Comparison of ENCODE assay signal across 31 mouse cellular contexts in the genomic region with DNA sequence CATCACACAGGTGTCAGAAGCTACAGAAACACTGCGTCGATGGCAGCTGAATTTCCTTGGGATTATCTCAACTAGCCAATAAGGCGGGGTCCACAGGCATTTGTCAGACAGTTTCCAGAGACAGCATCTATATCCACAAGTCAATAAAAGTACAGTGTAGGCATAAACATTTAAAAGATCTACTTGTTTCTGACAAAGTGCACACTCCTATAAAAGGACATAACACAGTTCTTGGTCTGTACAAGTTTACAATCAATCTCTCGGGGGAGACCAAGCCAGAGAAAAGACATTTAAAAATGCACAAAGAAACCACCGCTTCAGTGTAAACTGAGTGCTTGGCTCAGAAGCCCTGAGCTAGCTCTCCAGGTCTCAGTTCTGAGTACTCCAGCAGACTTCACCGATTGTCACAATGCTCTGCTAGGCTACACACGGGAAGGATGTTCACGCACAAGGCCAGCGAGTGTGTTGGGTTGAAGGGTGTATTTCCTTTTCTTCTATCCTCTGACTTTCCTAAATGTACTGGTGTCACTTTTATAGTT. TPM values are rescaled to one million over a fixed set of nuclear protein-coding genes. Genes with fewer than 3 reads are reported as not detected.
DNase-seq lines count a peak whose midpoint lies in the region; ATAC-seq and TF ChIP-seq lines count a peak whose summit lies in the region.
"Had no signal": no experiment of that assay in that cellular context is flagged by ENCODE, and none has a peak within 500 bp of the region (broad histone marks: within the 10 kb centered on the region; RNA-seq: fewer than 3 reads in every experiment).

No protein-coding gene starts in this region.

- no peak for ATAC-seq in limb, embryonic 12.5 days (ENCODE audit: insufficient number of reproducible peaks, insufficient read depth, low FRiP score, low TSS enrichment, low read depth)
- ATAC-seq in lung, embryonic 16.5 days (ENCODE audit: low read depth) = peak; percentile 59
- ATAC-seq in stomach, embryonic 14.5 days (ENCODE audit: insufficient number of reproducible peaks, insufficient read depth, low FRiP score, low read depth) = peak; percentile 76; the same call in 1 of the 2 replicates
- ATAC-seq in stomach, postnatal 0 days (ENCODE audit: low FRiP score, low TSS enrichment) = peak; percentile 40; the same call in 1 of the 2 replicates
- ATAC-seq: forebrain, postnatal 0 days; Patski had no signal

- no peak overlapping the region for H3K4me2 ChIP-seq in limb, embryonic 12.5 days
- no peak overlapping the region for H3K4me2 ChIP-seq in lung, embryonic 16.5 days (ENCODE audit: low read depth, low read length)
- H3K4me2 ChIP-seq in stomach, embryonic 14.5 days (replicated peaks; ENCODE audit: low read depth, low read length) = no peak overlapping the region
- H3K4me2 ChIP-seq in stomach, postnatal 0 days (replicated peaks; ENCODE audit: low read depth) = no peak overlapping the region
- H3K4me2 ChIP-seq: embryonic facial prominence, embryonic 13.5 days; forebrain, embryonic 12.5 days; heart, embryonic 11.5 days; hindbrain, embryonic 12.5 days; hindbrain, embryonic 15.5 days had no signal

- TF ChIP-seq EP300 in stomach, postnatal 0 days (optimal IDR thresholded peaks at IDR 0.05) = no peak

- no peaks in the 10 kb centered on the region for H3K9me3 ChIP-seq in limb, embryonic 12.5 days
- H3K9me3 ChIP-seq in limb, embryonic 10.5 days (replicated peaks) = no peaks in the 10 kb centered on the region
- no peaks in the 10 kb centered on the region for H3K9me3 ChIP-seq in lung, embryonic 16.5 days (ENCODE audit: control insufficient read depth, low read length)
- no peaks in the 10 kb centered on the region for H3K9me3 ChIP-seq in stomach, embryonic 14.5 days (ENCODE audit: control insufficient read depth, low read depth, low read length)
- H3K9me3 ChIP-seq in stomach, postnatal 0 days (ENCODE audit: control insufficient read depth, low read length) = no peaks in the 10 kb centered on the region
- H3K9me3 ChIP-seq: embryonic facial prominence, embryonic 10.5 days; embryonic facial prominence, embryonic 13.5 days; forebrain, embryonic 12.5 days; hindbrain, embryonic 12.5 days; hindbrain, embryonic 15.5 days had no signal

- peak overlapping the region; percentile 50; the same call in 1 of the 2 replicates for H3K27ac ChIP-seq in limb, embryonic 12.5 days
- H3K27ac ChIP-seq in limb, embryonic 10.5 days = no peak overlapping the region
- no peak overlapping the region for H3K27ac ChIP-seq in lung, embryonic 16.5 days (ENCODE audit: low read length)
- peak overlapping the region; percentile 82 for H3K27ac ChIP-seq in stomach, embryonic 14.5 days (ENCODE audit: low read length)
- H3K27ac ChIP-seq in stomach, postnatal 0 days (replicated peaks) = peak overlapping the region; percentile 61; the same call in 1 of the 2 replicates
- H3K27ac ChIP-seq: embryonic facial prominence, embryonic 10.5 days; embryonic facial prominence, embryonic 13.5 days; forebrain, embryonic 12.5 days; gastrocnemius, adult 2 months; hindbrain, embryonic 12.5 days; hindbrain, embryonic 15.5 days had no signal

- WGBS in limb, embryonic 12.5 days = 74% methylated on average over 9 of the region's 9 CpGs
- 90% methylated on average over 9 of the region's 9 CpGs for WGBS in limb, embryonic 10.5 days
- 55% methylated on average over 9 of the region's 9 CpGs for whole genome bisulfite sequencing in lung, embryonic 16.5 days
- 40% methylated on average over 9 of the region's 9 CpGs for WGBS in stomach, embryonic 14.5 days
- 46% methylated on average over 9 of the region's 9 CpGs for whole genome bisulfite sequencing in stomach, postnatal 0 days

- H3K4me3 ChIP-seq in limb, embryonic 12.5 days (replicated peaks) = no peak overlapping the region
- no peak overlapping the region for H3K4me3 ChIP-seq in limb, embryonic 10.5 days
- no peak overlapping the region for H3K4me3 ChIP-seq in lung, embryonic 16.5 days (ENCODE audit: low read length)
- no peak overlapping the region for H3K4me3 ChIP-seq in stomach, embryonic 14.5 days (ENCODE audit: low read depth, low read length)
- H3K4me3 ChIP-seq in stomach, postnatal 0 days (ENCODE audit: low read depth, low read length) = no peak overlapping the region
- H3K4me3 ChIP-seq: embryonic facial prominence, embryonic 10.5 days; embryonic facial prominence, embryonic 13.5 days; erythroblast, embryonic 14.5 days; forebrain, embryonic 12.5 days; gastrocnemius, adult 2 months; hindbrain, embryonic 12.5 days; hindbrain, embryonic 15.5 days had no signal

- H3K4me1 ChIP-seq in limb, embryonic 12.5 days (replicated peaks) = peaks cover 39% of the 10 kb centered on the region
- H3K4me1 ChIP-seq in limb, embryonic 10.5 days = peaks cover 24% of the 10 kb centered on the region
- peaks cover 4% of the 10 kb centered on the region; the same call in 1 of the 2 replicates for H3K4me1 ChIP-seq in lung, embryonic 16.5 days (replicated peaks; ENCODE audit: control insufficient read depth, insufficient read depth, low read length)
- H3K4me1 ChIP-seq in stomach, embryonic 14.5 days (ENCODE audit: control insufficient read depth, insufficient read depth, low read length) = peaks cover 24% of the 10 kb centered on the region
- no peaks in the 10 kb centered on the region for H3K4me1 ChIP-seq in stomach, postnatal 0 days (replicated peaks; ENCODE audit: control insufficient read depth, insufficient read depth)

- DNase-seq in limb, embryonic 10.5 days (ENCODE audit: low spot score) = no peak
- no peak for DNase-seq in lung, postnatal 36 days
- no peak for DNase-seq in stomach, postnatal 0 days (ENCODE audit: low spot score)
- DNase-seq in T-cell, adult 2 months (ENCODE audit: low spot score) = no peak
- DNase-seq in layer of hippocampus, adult 18-20 months (ENCODE audit: low spot score in 2 of 2) = no peak
- DNase-seq: adrenal gland, adult 2 months; adrenal gland, postnatal 14 days; B cell, adult 2 months; cerebellum, adult 11 months; cerebellum, adult 2 months; cerebellum, adult 9-11 months; cerebellum, postnatal 25 days; forebrain, postnatal 0 days; gastrocnemius, adult 2 months; gastrocnemius, postnatal 14 days; heart, adult 11 months had no signal

- no peak for TF ChIP-seq CTCF in stomach, postnatal 0 days (IDR thresholded peaks at IDR 0.05; ENCODE audit: low read depth)

- no peak overlapping the region for H3K9ac ChIP-seq in limb, embryonic 12.5 days (replicated peaks)
- no peak overlapping the region for H3K9ac ChIP-seq in lung, embryonic 16.5 days (ENCODE audit: low read length)
- no peak overlapping the region for H3K9ac ChIP-seq in stomach, embryonic 14.5 days (replicated peaks; ENCODE audit: low read depth, low read length)
- no peak overlapping the region for H3K9ac ChIP-seq in stomach, postnatal 0 days (ENCODE audit: low read length)
- H3K9ac ChIP-seq: embryonic facial prominence, embryonic 13.5 days; forebrain, embryonic 12.5 days; forebrain, postnatal 0 days; hindbrain, embryonic 12.5 days; hindbrain, embryonic 15.5 days had no signal

- H3K36me3 ChIP-seq in limb, embryonic 12.5 days = peaks cover 5% of the 10 kb centered on the region
- H3K36me3 ChIP-seq in limb, embryonic 10.5 days = no peaks in the 10 kb centered on the region
- no peaks in the 10 kb centered on the region for H3K36me3 ChIP-seq in lung, embryonic 16.5 days (ENCODE audit: control insufficient read depth, insufficient read depth, low read length)
- H3K36me3 ChIP-seq in stomach, embryonic 14.5 days (ENCODE audit: control insufficient read depth, insufficient read depth, low read length) = no peaks in the 10 kb centered on the region; the same call in 1 of the 2 replicates
- H3K36me3 ChIP-seq in stomach, postnatal 0 days (ENCODE audit: control insufficient read depth, insufficient read depth, low read length) = no peaks in the 10 kb centered on the region; the same call in 1 of the 2 replicates
- H3K36me3 ChIP-seq: forebrain, embryonic 12.5 days; G1E had no signal

- H3K27me3 ChIP-seq in limb, embryonic 12.5 days = no peaks in the 10 kb centered on the region
- no peaks in the 10 kb centered on the region for H3K27me3 ChIP-seq in limb, embryonic 10.5 days (ENCODE audit: low read depth, poor library complexity, severe bottlenecking)
- H3K27me3 ChIP-seq in lung, embryonic 16.5 days (ENCODE audit: control insufficient read depth, insufficient read depth, low read depth, low read length) = no peaks in the 10 kb centered on the region
- no peaks in the 10 kb centered on the region for H3K27me3 ChIP-seq in stomach, embryonic 14.5 days (ENCODE audit: control insufficient read depth, insufficient read depth, low read length)
- H3K27me3 ChIP-seq in stomach, postnatal 0 days (ENCODE audit: control insufficient read depth, insufficient read depth, low read length) = no peaks in the 10 kb centered on the region
- H3K27me3 ChIP-seq: CH12.LX; embryonic facial prominence, embryonic 13.5 days; forebrain, embryonic 12.5 days; hindbrain, embryonic 12.5 days; hindbrain, embryonic 15.5 days; Patski had no signal

RNA-seq across cellular contexts. Expression of a gene that starts 59.4 kb away (rescaled TPM):
- 2.9 and 3.1 TPM in 2 replicates for polyA plus RNA-seq in limb, embryonic 12.5 days (2016; fragmentation: Nextera tagmentation; extraction: Ambion mirVana)
- 1.0 and 1.4 TPM in 2 replicates for polyA plus RNA-seq in limb, embryonic 10.5 days (2016; fragmentation: Nextera tagmentation; extraction: Ambion mirVana)
- 0.29 and 0.35 TPM in 2 replicates for polyA plus RNA-seq in lung, embryonic 16.5 days (2015; fragmentation: Nextera tagmentation; extraction: Ambion mirVana)
- 3.3 and 3.4 TPM in 2 replicates for polyA plus RNA-seq in stomach, embryonic 14.5 days (2014; fragmentation: Nextera tagmentation; extraction: Ambion mirVana)
- 0.64 and 0.67 TPM in 2 replicates for polyA plus RNA-seq in stomach, postnatal 0 days (2015; fragmentation: Nextera tagmentation; extraction: Ambion mirVana)
- total RNA-seq in layer of hippocampus, adult 18-20 months (2021) = 10 to 100 TPM; 40.8 to 44.5 TPM
- total RNA-seq: common myeloid progenitor, adult 5-6 weeks; hematopoietic stem cell, adult 5-6 weeks had no signal
- polyA plus RNA-seq: erythroblast, embryonic 14.5 days; G1E had no signal

Comparison
In these comparisons a context has a peak if more than half of its experiments do, and no peak if none do; other contexts are left out.
1. H3K27ac ChIP-seq: peak in limb, embryonic 12.5 days (single experiment), stomach, embryonic 14.5 days (single experiment) and stomach, postnatal 0 days (single experiment); none in limb, embryonic 10.5 days (single experiment) and lung, embryonic 16.5 days (single experiment).